Comparison of ENCODE assay signal across 10 mouse cellular contexts in genomic region chr16:4682628-4683179, GRCm38 (mm10). TPM values are rescaled to one million over a fixed set of nuclear protein-coding genes. Genes with fewer than 3 reads are reported as not detected.
DNase-seq lines count a peak whose midpoint lies in the region; ATAC-seq and TF ChIP-seq lines count a peak whose summit lies in the region.
"Had no signal": no experiment of that assay in that cellular context is flagged by ENCODE, and none has a peak within 500 bp of the region (broad histone marks: within the 10 kb centered on the region; RNA-seq: fewer than 3 reads in every experiment).

No protein-coding gene starts in this region.

- no peak for TF ChIP-seq CTCF in MEL (IDR thresholded peaks at IDR 0.05 in 2 of 3, conservative IDR thresholded peaks at IDR 0.05 in 1 of 3; ENCODE audit: control insufficient read depth in 1 of 3, insufficient read depth in 1 of 3, low read depth in 2 of 3, low read length in 3 of 3, poor library complexity in 1 of 3, severe bottlenecking in 1 of 3)

- H3K9me3 ChIP-seq in heart, embryonic 16.5 days (replicated peaks; ENCODE audit: control insufficient read depth, low read length), result no peaks in the 10 kb centered on the region
- H3K9me3 ChIP-seq in MEL (replicated peaks; ENCODE audit: insufficient read depth, low read length), result no peaks in the 10 kb centered on the region
- no peaks in the 10 kb centered on the region for H3K9me3 ChIP-seq in hindbrain, embryonic 14.5 days (ENCODE audit: control insufficient read depth, low read length)
- no peaks in the 10 kb centered on the region for H3K9me3 ChIP-seq in midbrain, embryonic 13.5 days

- peaks cover 25% of the 10 kb centered on the region for H3K4me1 ChIP-seq in heart, embryonic 16.5 days (ENCODE audit: control insufficient read depth, insufficient read depth, low read length)
- peaks cover 2 to 22% of the 10 kb centered on the region in 2 experiments for H3K4me1 ChIP-seq in MEL (ENCODE audit: control insufficient read depth in 1 of 2, insufficient read depth in 2 of 2, low read length in 2 of 2)
- peaks cover 20% of the 10 kb centered on the region for H3K4me1 ChIP-seq in hindbrain, embryonic 14.5 days (replicated peaks; ENCODE audit: control insufficient read depth, insufficient read depth, low read length)
- peaks cover 30% of the 10 kb centered on the region for H3K4me1 ChIP-seq in midbrain, embryonic 13.5 days (replicated peaks)

- H3K4me2 ChIP-seq in heart, embryonic 16.5 days (ENCODE audit: low read depth, low read length), result peak overlapping the region; percentile 68
- peak overlapping the region; percentile 89 for H3K4me2 ChIP-seq in hindbrain, embryonic 14.5 days (replicated peaks)
- H3K4me2 ChIP-seq in midbrain, embryonic 13.5 days (replicated peaks), result peak overlapping the region; percentile 94

- H3K36me3 ChIP-seq in heart, embryonic 16.5 days (ENCODE audit: control insufficient read depth, insufficient read depth), result 0 out of 2 replicates have a peak, but pooled peaks cover 4% of the 10 kb centered on the region
- peaks cover 0 to 42% of the 10 kb centered on the region in 2 experiments; a peak in 3 of 4 replicates for H3K36me3 ChIP-seq in MEL (ENCODE audit: control insufficient read depth in 1 of 2, insufficient read depth in 2 of 2, low read length in 2 of 2)
- H3K36me3 ChIP-seq in hindbrain, embryonic 14.5 days (replicated peaks; ENCODE audit: control insufficient read depth, insufficient read depth), result peaks cover 9% of the 10 kb centered on the region
- H3K36me3 ChIP-seq in midbrain, embryonic 13.5 days, result peaks cover 7% of the 10 kb centered on the region; the same call in 1 of the 2 replicates

- H3K4me3 ChIP-seq in heart, embryonic 16.5 days (ENCODE audit: low read length), result peak overlapping the region; percentile 86; the same call in 1 of the 2 replicates
- peak overlapping the region; percentile 57 to 76 for H3K4me3 ChIP-seq in MEL (ENCODE audit: control insufficient read depth in 1 of 2, insufficient read depth in 1 of 2, low read depth in 2 of 2, low read length in 2 of 2)
- peak overlapping the region; percentile 72; the same call in 1 of the 2 replicates for H3K4me3 ChIP-seq in hindbrain, embryonic 14.5 days (replicated peaks; ENCODE audit: low read length)
- peak overlapping the region; percentile 96; the same call in 1 of the 2 replicates for H3K4me3 ChIP-seq in midbrain, embryonic 13.5 days (replicated peaks)

- peaks cover 41% of the 10 kb centered on the region for H3K79me2 ChIP-seq in MEL (ENCODE audit: control insufficient read depth, insufficient read depth, low read length, poor library complexity)

- intact Hi-C loops in heart, postnatal 25 days (cut with DNase I), result no loop called here

- H3K9ac ChIP-seq in heart, embryonic 16.5 days (ENCODE audit: low read length), result peak overlapping the region; percentile 87
- peak overlapping the region; percentile 82 for H3K9ac ChIP-seq in MEL (ENCODE audit: control insufficient read depth, low read depth, low read length, poor library complexity, severe bottlenecking)
- no peak overlapping the region for H3K9ac ChIP-seq in hindbrain, embryonic 14.5 days
- H3K9ac ChIP-seq in midbrain, embryonic 13.5 days (replicated peaks), result no peak overlapping the region

- no peak for TF ChIP-seq POLR2A in MEL (IDR thresholded peaks at IDR 0.05; ENCODE audit: control insufficient read depth in 1 of 2, insufficient read depth in 1 of 2, low read depth in 1 of 2, low read length in 2 of 2, poor library complexity in 1 of 2)

- DNase-seq in heart, postnatal 25 days (ENCODE audit: low spot score), result no peak
- peak; percentile 60 for DNase-seq in MEL (ENCODE audit: low read depth, low spot score)
- no peak for DNase-seq in hindbrain, embryonic 14.5 days (ENCODE audit: low spot score)
- no peak for DNase-seq in frontal cortex, postnatal 25 days (ENCODE audit: low spot score in 2 of 2)
- DNase-seq in thymus, postnatal 0 days (ENCODE audit: low spot score), result no peak
- DNase-seq in layer of hippocampus, adult 18-20 months (ENCODE audit: low spot score in 2 of 2), result no peak
- DNase-seq: thymus, postnatal 36 days had no signal

- no peak for TF ChIP-seq EP300 in MEL (IDR thresholded peaks at IDR 0.05; ENCODE audit: low read depth in 1 of 2, low read length in 2 of 2)

- TF ChIP-seq RAD21 in MEL (IDR thresholded peaks at IDR 0.05; ENCODE audit: low read depth, low read length), result no peak

- no peak for ATAC-seq in heart, embryonic 16.5 days (replicated peaks; ENCODE audit: extremely low read depth, insufficient read depth, low FRiP score)
- ATAC-seq in hindbrain, embryonic 14.5 days (ENCODE audit: low FRiP score), result no peak
- no peak for ATAC-seq in midbrain, embryonic 13.5 days

- WGBS in heart, embryonic 16.5 days, result 78% methylated on average over 4 of the region's 4 CpGs
- WGBS in hindbrain, embryonic 14.5 days, result 75% methylated on average over 4 of the region's 4 CpGs
- WGBS in midbrain, embryonic 13.5 days, result 73% methylated on average over 4 of the region's 4 CpGs

- no peaks in the 10 kb centered on the region for H3K27me3 ChIP-seq in heart, embryonic 16.5 days (ENCODE audit: control insufficient read depth, insufficient read depth, low read length)
- H3K27me3 ChIP-seq in MEL (ENCODE audit: control insufficient read depth in 1 of 2, insufficient read depth in 2 of 2, low read length in 2 of 2), result no peaks in the 10 kb centered on the region
- no peaks in the 10 kb centered on the region for H3K27me3 ChIP-seq in hindbrain, embryonic 14.5 days (ENCODE audit: control insufficient read depth, insufficient read depth, low read length)
- H3K27me3 ChIP-seq in midbrain, embryonic 13.5 days, result no peaks in the 10 kb centered on the region
- H3K27me3 ChIP-seq: Patski had no signal

- peak overlapping the region; percentile 83; the same call in 1 of the 2 replicates for H3K27ac ChIP-seq in heart, embryonic 16.5 days (ENCODE audit: low read length)
- H3K27ac ChIP-seq in MEL (ENCODE audit: control insufficient read depth, low read depth, low read length), result peak overlapping the region; percentile 95
- H3K27ac ChIP-seq in hindbrain, embryonic 14.5 days, result no peak overlapping the region
- no peak overlapping the region for H3K27ac ChIP-seq in midbrain, embryonic 13.5 days

RNA-seq across cellular contexts. Expression of gene Coro7, which starts 3.1 kb away (rescaled TPM):
- 13.7 TPM in 2 replicates for polyA plus RNA-seq in heart, embryonic 16.5 days (2015; fragmentation: Nextera tagmentation; extraction: Ambion mirVana)
- 10 to 100 TPM; 12.6 to 16.1 TPM for total RNA-seq in heart, postnatal 25 days (2021)
- total RNA-seq in MEL (2012; rRNA removed), result 9.8 and 11.5 TPM in 2 replicates
- polyA plus RNA-seq in MEL (2012; ENCODE audit: insufficient read depth in 1 of 2, insufficient read length in 2 of 2, low read depth in 1 of 2, low replicate concordance in 2 of 2, missing spikeins in 1 of 2), result 10 to 100 TPM in 1 of 2 experiments, not detected in 1; 38.3 TPM
- polyA plus RNA-seq in hindbrain, embryonic 14.5 days (2014; fragmentation: Nextera tagmentation; extraction: Ambion mirVana), result 24.1 and 27.2 TPM in 2 replicates
- 25.1 and 26.5 TPM in 2 replicates for polyA plus RNA-seq in midbrain, embryonic 13.5 days (2015; fragmentation: Nextera tagmentation; extraction: Ambion mirVana)
- 51.9 and 55.0 TPM in 2 replicates for polyA plus RNA-seq in thymus, postnatal 0 days (2015; fragmentation: Nextera tagmentation; extraction: Ambion mirVana)
- total RNA-seq in layer of hippocampus, adult 18-20 months (2021), result 10 to 100 TPM; 79.0 to 95.7 TPM

RNA-seq across cellular contexts. Expression of gene Nmral1, which starts 36.5 kb away (rescaled TPM):
- polyA plus RNA-seq in heart, embryonic 16.5 days (2015; fragmentation: Nextera tagmentation; extraction: Ambion mirVana), result 29.7 and 29.9 TPM in 2 replicates
- 1 to 10 TPM; 2.4 to 2.7 TPM for total RNA-seq in heart, postnatal 25 days (2021)
- total RNA-seq in MEL (2012; rRNA removed), result 50.6 and 60.4 TPM in 2 replicates
- polyA plus RNA-seq in MEL (2012; ENCODE audit: insufficient read depth in 1 of 2, insufficient read length in 2 of 2, low read depth in 1 of 2, low replicate concordance in 2 of 2, missing spikeins in 1 of 2), result 10 to 100 TPM in 1 of 2 experiments, not detected in 1; 54.6 TPM
- polyA plus RNA-seq in hindbrain, embryonic 14.5 days (2014; fragmentation: Nextera tagmentation; extraction: Ambion mirVana), result 56.4 and 58.0 TPM in 2 replicates
- polyA plus RNA-seq in midbrain, embryonic 13.5 days (2015; fragmentation: Nextera tagmentation; extraction: Ambion mirVana), result 102 and 104 TPM in 2 replicates
- 40.4 and 43.0 TPM in 2 replicates for polyA plus RNA-seq in thymus, postnatal 0 days (2015; fragmentation: Nextera tagmentation; extraction: Ambion mirVana)
- total RNA-seq in layer of hippocampus, adult 18-20 months (2021), result 10 to 100 TPM; 17.7 to 18.0 TPM

RNA-seq across cellular contexts. Expression of gene Dnaja3, which starts 42.9 kb away (rescaled TPM):
- polyA plus RNA-seq in heart, embryonic 16.5 days (2015; fragmentation: Nextera tagmentation; extraction: Ambion mirVana), result 87.5 and 88.7 TPM in 2 replicates
- 100 to 1,000 TPM; 149 TPM for total RNA-seq in heart, postnatal 25 days (2021)
- 90.7 and 94.3 TPM in 2 replicates for total RNA-seq in MEL (2012; rRNA removed)
- 10 to 100 TPM in 1 of 2 experiments, not detected in 1; 91.8 TPM for polyA plus RNA-seq in MEL (2012; ENCODE audit: insufficient read depth in 1 of 2, insufficient read length in 2 of 2, low read depth in 1 of 2, low replicate concordance in 2 of 2, missing spikeins in 1 of 2)
- 54.6 and 64.8 TPM in 2 replicates for polyA plus RNA-seq in hindbrain, embryonic 14.5 days (2014; fragmentation: Nextera tagmentation; extraction: Ambion mirVana)
- polyA plus RNA-seq in midbrain, embryonic 13.5 days (2015; fragmentation: Nextera tagmentation; extraction: Ambion mirVana), result 50.5 and 54.3 TPM in 2 replicates
- polyA plus RNA-seq in thymus, postnatal 0 days (2015; fragmentation: Nextera tagmentation; extraction: Ambion mirVana), result 47.3 and 48.7 TPM in 2 replicates
- total RNA-seq in layer of hippocampus, adult 18-20 months (2021), result 10 to 100 TPM; 66.1 to 66.9 TPM

RNA-seq across cellular contexts. Expression of gene Vasn, which starts 43.0 kb away (rescaled TPM):
- polyA plus RNA-seq in heart, embryonic 16.5 days (2015; fragmentation: Nextera tagmentation; extraction: Ambion mirVana), result 15.7 and 17.2 TPM in 2 replicates
- 10 to 100 TPM in 1 of 2 experiments, 1 to 10 TPM in 1; 9.8 to 12.0 TPM for total RNA-seq in heart, postnatal 25 days (2021)
- 0.16 and 0.19 TPM in 2 replicates for total RNA-seq in MEL (2012; rRNA removed)
- polyA plus RNA-seq in MEL (2012; ENCODE audit: insufficient read depth in 1 of 2, insufficient read length in 2 of 2, low read depth in 1 of 2, low replicate concordance in 2 of 2, missing spikeins in 1 of 2), result 1 to 10 TPM in 1 of 2 experiments, not detected in 1; 3.1 TPM
- polyA plus RNA-seq in hindbrain, embryonic 14.5 days (2014; fragmentation: Nextera tagmentation; extraction: Ambion mirVana), result 6.4 and 6.6 TPM in 2 replicates
- 3.2 and 4.6 TPM in 2 replicates for polyA plus RNA-seq in midbrain, embryonic 13.5 days (2015; fragmentation: Nextera tagmentation; extraction: Ambion mirVana)
- 2.0 and 2.4 TPM in 2 replicates for polyA plus RNA-seq in thymus, postnatal 0 days (2015; fragmentation: Nextera tagmentation; extraction: Ambion mirVana)
- total RNA-seq in layer of hippocampus, adult 18-20 months (2021), result 1 to 10 TPM; 4.5 to 5.3 TPM

RNA-seq across cellular contexts. Expression of gene Hmox2, which starts 43.5 kb away (rescaled TPM):
- 98.1 and 101 TPM in 2 replicates for polyA plus RNA-seq in heart, embryonic 16.5 days (2015; fragmentation: Nextera tagmentation; extraction: Ambion mirVana)
- total RNA-seq in heart, postnatal 25 days (2021), result 10 to 100 TPM; 73.5 to 75.5 TPM
- total RNA-seq in MEL (2012; rRNA removed), result 41.5 and 45.7 TPM in 2 replicates
- polyA plus RNA-seq in MEL (2012; ENCODE audit: insufficient read depth in 1 of 2, insufficient read length in 2 of 2, low read depth in 1 of 2, low replicate concordance in 2 of 2, missing spikeins in 1 of 2), result 10 to 100 TPM in 1 of 2 experiments, not detected in 1; 75.0 TPM
- 102 and 115 TPM in 2 replicates for polyA plus RNA-seq in hindbrain, embryonic 14.5 days (2014; fragmentation: Nextera tagmentation; extraction: Ambion mirVana)
- 81.8 and 87.6 TPM in 2 replicates for polyA plus RNA-seq in midbrain, embryonic 13.5 days (2015; fragmentation: Nextera tagmentation; extraction: Ambion mirVana)
- 125 and 127 TPM in 2 replicates for polyA plus RNA-seq in thymus, postnatal 0 days (2015; fragmentation: Nextera tagmentation; extraction: Ambion mirVana)
- total RNA-seq in layer of hippocampus, adult 18-20 months (2021), result 100 to 1,000 TPM in 1 of 2 experiments, 10 to 100 TPM in 1; 94.2 to 105 TPM

Comparison
In these comparisons a context has a peak if more than half of its experiments do, and no peak if none do; other contexts are left out.
1. H3K27ac ChIP-seq: peak in heart, embryonic 16.5 days (single experiment) and MEL (single experiment); none in hindbrain, embryonic 14.5 days (single experiment) and midbrain, embryonic 13.5 days (single experiment).
2. H3K9ac ChIP-seq: peak in heart, embryonic 16.5 days (single experiment) and MEL (single experiment); none in hindbrain, embryonic 14.5 days (single experiment) and midbrain, embryonic 13.5 days (single experiment).
3. Peak in every context shown above with its lines, with median percentiles within 50 percentile points of each other: H3K4me2 ChIP-seq and H3K4me3 ChIP-seq.